Mouse (Mus musculus): ENCODE data around the gene Utrn.
A peak's percentile ranks its signal among the peaks of the same experiment; 100 is the strongest.
"Not testable (repeated sequence)": the region's sequence is repeated elsewhere in the genome, so short reads cannot be mapped to it uniquely, and the experiment has no call there.

The Utrn gene

GRCm38 (mm10) chr10:12690601-12691000 is 178.6 kb downstream of the Utrn start:
- DNase-seq (ENCODE audit: low spot score) = peak; percentile 74

- no peak for DNase-seq (ENCODE audit: low spot score)
Observed at GRCm38 (mm10) chr10:12685683-12686082, 183.5 kb downstream of the Utrn start.

- DNase-seq (ENCODE audit: low spot score) = no peak
Observed at GRCm38 (mm10) chr10:12684018-12684417, 185.1 kb downstream of the Utrn start.

GRCm38 (mm10) chr10:12673309-12673708 is 195.9 kb downstream of the Utrn start:
- DNase-seq (ENCODE audit: low spot score) = no peak

- no peak for DNase-seq (ENCODE audit: low spot score)
Observed at GRCm38 (mm10) chr10:12671608-12672007, 197.6 kb downstream of the Utrn start.

- DNase-seq (ENCODE audit: low spot score) = peak; percentile 32
Observed at GRCm38 (mm10) chr10:12662035-12662434, 207.1 kb downstream of the Utrn start.

GRCm38 (mm10) chr10:12658023-12658744 is 211.0 kb downstream of the Utrn start:
- no peak for DNase-seq (ENCODE audit: low spot score)

- DNase-seq (ENCODE audit: low spot score) = no peak
Observed at GRCm38 (mm10) chr10:12652988-12653387, 216.2 kb downstream of the Utrn start.

GRCm38 (mm10) chr10:12646119-12646518 is 223.0 kb downstream of the Utrn start:
- DNase-seq (ENCODE audit: low spot score) = no peak

GRCm38 (mm10) chr10:12643336-12643735 is 225.8 kb downstream of the Utrn start:
- no peak for DNase-seq (ENCODE audit: low spot score)

- no peak for DNase-seq (ENCODE audit: low spot score)
Observed at GRCm38 (mm10) chr10:12639638-12640037, 229.5 kb downstream of the Utrn start.

GRCm38 (mm10) chr10:12633965-12634364 is 235.2 kb downstream of the Utrn start:
- no peak for DNase-seq (ENCODE audit: low spot score)

GRCm38 (mm10) chr10:12630933-12631332 is 238.2 kb downstream of the Utrn start:
- no peak for DNase-seq (ENCODE audit: low spot score)

- no peak for DNase-seq (ENCODE audit: low spot score)
Observed at GRCm38 (mm10) chr10:12618397-12618796, 250.8 kb downstream of the Utrn start.

- DNase-seq (ENCODE audit: low spot score) = peak; percentile 15
Observed at GRCm38 (mm10) chr10:12615723-12616122, 253.4 kb downstream of the Utrn start.

GRCm38 (mm10) chr10:12614465-12615199 is 254.5 kb downstream of the Utrn start:
- no peak for DNase-seq (ENCODE audit: low spot score)

- peak; percentile 66 for DNase-seq (ENCODE audit: low spot score)
Observed at GRCm38 (mm10) chr10:12612235-12612863, 256.8 kb downstream of the Utrn start.

GRCm38 (mm10) chr10:12609896-12610295 is 259.3 kb downstream of the Utrn start:
- no peak for DNase-seq (ENCODE audit: low spot score)

GRCm38 (mm10) chr10:12608634-12609033 is 260.5 kb downstream of the Utrn start:
- DNase-seq (ENCODE audit: low spot score) = no peak

GRCm38 (mm10) chr10:12607180-12607579 is 262.0 kb downstream of the Utrn start:
- DNase-seq (ENCODE audit: low spot score) = not testable (repeated sequence)

- DNase-seq (ENCODE audit: low spot score) = no peak
Observed at GRCm38 (mm10) chr10:12595379-12595778, 273.8 kb downstream of the Utrn start.

- no peak for DNase-seq (ENCODE audit: low spot score)
Observed at GRCm38 (mm10) chr10:12594958-12595357, 274.2 kb downstream of the Utrn start.

GRCm38 (mm10) chr10:12593071-12593470 is 276.1 kb downstream of the Utrn start:
- DNase-seq (ENCODE audit: low spot score) = peak; percentile 11
